Mouse (Mus musculus) embryo, embryonic 10 days (tissue): ENCODE measurements around the gene Gm2381.
"Not testable (repeated sequence)": the region's sequence is repeated elsewhere in the genome, so short reads cannot be mapped to it uniquely, and the experiment has no call there.

ENCODE experiments used
- DNase-seq: peaks from one replicate; pipeline ENCODE4 v3.0.0-alpha.2; 2015; ENCODE audit warnings: low spot score

Gm2381 gene

DNA sequence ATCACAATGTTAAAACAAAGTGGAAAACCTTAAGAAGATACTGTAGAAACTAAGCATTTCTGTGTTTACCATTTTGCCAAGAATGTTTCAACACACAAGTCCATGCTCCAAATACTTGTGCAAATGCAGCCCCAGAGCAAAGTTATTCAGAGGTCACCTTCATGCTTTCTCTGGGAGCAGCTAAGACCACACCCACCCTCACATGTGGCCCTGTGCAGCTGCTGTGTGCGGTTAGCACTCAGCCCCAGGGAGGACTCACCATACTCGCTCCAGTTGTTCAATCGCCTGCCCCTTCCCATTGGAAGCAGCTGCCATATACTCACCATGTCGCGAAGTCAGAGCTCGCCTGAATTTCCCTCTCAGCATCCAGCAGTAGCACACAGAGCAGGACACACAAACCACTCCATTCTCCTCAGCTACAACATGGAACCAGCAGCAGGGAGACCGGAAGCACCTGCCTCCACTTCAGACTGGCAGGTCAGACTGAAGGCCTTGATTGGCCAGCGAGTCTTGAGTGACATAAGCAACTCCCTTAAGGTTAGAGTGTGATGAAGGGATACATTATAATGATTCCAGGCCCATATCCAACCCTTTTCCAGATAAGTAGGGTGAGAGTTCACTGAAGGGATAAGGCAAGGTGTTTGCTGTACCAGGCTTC lies at the start of gene Gm2381:
Gene Gm2381 (minus strand): TSS at position 434 of the 658 bp plus-strand sequence.
- DNase-seq: not testable (repeated sequence)

DNA sequence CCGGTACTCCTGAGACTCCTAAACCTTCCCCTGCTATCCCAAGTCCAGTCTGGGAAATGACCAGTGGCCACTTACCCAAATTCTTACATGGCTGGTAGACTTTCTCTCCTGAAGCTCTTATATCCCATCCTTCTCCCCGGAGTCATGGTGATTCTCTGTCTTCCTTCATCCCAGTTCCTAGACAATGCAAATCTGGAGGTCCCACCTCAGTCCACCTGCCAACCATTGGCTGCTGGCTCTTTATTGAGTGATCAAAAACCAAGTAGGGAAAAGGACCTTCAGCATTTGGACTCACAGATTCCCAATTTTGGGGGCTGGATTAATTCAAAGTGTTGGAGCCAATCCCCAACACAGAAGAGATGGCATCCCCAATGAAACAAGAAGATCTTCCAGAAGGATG lies 31.0 kb upstream of the Gm2381 start:
- not testable (repeated sequence) for DNase-seq

GRCm38 (mm10) chr7:42878090-42878489 lies 11.1 kb upstream of the Gm2381 start:
- no peak for DNase-seq

GRCm38 (mm10) chr7:42838366-42838765 lies 28.7 kb downstream of the Gm2381 start:
- not testable (repeated sequence) for DNase-seq

GRCm38 (mm10) chr7:42832221-42832620 lies 34.8 kb downstream of the Gm2381 start:
- no peak for DNase-seq

DNA sequence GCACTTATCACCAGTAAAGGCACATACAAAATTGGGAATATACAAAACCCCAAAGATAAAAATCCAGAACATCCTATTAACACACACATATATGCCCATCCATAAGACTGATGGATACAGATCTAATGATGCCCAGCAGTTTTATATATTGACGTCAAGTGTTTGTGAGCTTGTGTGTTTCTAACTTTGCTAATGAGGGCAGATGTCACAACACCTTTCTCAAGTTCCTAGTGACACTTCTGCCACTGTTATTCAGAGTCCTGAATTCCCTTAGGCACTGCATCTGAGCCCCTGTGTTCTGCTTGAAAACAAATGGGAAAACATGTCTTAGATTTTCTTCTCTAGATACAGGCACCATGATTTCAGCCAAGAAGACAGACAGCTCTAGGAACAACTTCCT lies 73.6 kb downstream of the Gm2381 start, which contains the start of gene Vmn2r62:
Gene Vmn2r62 (minus strand): TSS at position 101 of the 400 bp plus-strand sequence.
- not testable (repeated sequence) for DNase-seq
